Mouse (Mus musculus) liver, embryonic 15.5 days (tissue): Measurements from ENCODE around the gene Snx32. TPM values are rescaled to one million over a fixed set of nuclear protein-coding genes. Genes with fewer than 3 reads are reported as not detected.

Experiments used
- ATAC-seq: fragments of 200-750 bp; cut with Nextera tagmentation; 2 replicates; pipeline ENCODE4 v1.8.0; 2017; ENCODE audit warnings: moderate number of reproducible peaks, mild to moderate bottlenecking, moderate library complexity; ENCODE audit not compliant: insufficient read depth
- H3K27ac ChIP-seq: fragments of 300-500 bp; sonication (generic); replicated peaks from 2 replicates; pipeline ENCODE4 v1.5.1; 2015; ENCODE audit warnings: mild to moderate bottlenecking, inconsistent platforms
- H3K27me3 ChIP-seq: fragments of 300-500 bp; sonication (generic); 2 replicates; pipeline ENCODE4 v1.6.1; 2015; ENCODE audit warnings: mild to moderate bottlenecking, inconsistent platforms
- H3K36me3 ChIP-seq: fragments of 300-500 bp; sonication (generic); replicated peaks from 2 replicates; pipeline ENCODE4 v1.6.1; 2015; ENCODE audit warnings: moderate library complexity, mild to moderate bottlenecking, inconsistent platforms
- H3K4me1 ChIP-seq: fragments of 300-500 bp; sonication (generic); replicated peaks from 2 replicates; pipeline ENCODE4 v1.6.1; 2015; ENCODE audit warnings: inconsistent platforms
- H3K4me2 ChIP-seq: fragments of 300-500 bp; sonication (generic); 2 replicates; pipeline ENCODE4 v1.6.1; 2015; ENCODE audit warnings: moderate library complexity, mild to moderate bottlenecking, inconsistent platforms
- H3K4me3 ChIP-seq: fragments of 300-500 bp; sonication (generic); replicated peaks from 2 replicates; pipeline ENCODE4 v1.5.1; 2015; ENCODE audit warnings: mild to moderate bottlenecking, inconsistent platforms
- H3K9ac ChIP-seq: fragments of 300-500 bp; sonication (generic); 2 replicates; pipeline ENCODE4 v1.6.1; 2015; ENCODE audit warnings: moderate library complexity, mild to moderate bottlenecking, inconsistent platforms
- H3K9me3 ChIP-seq: fragments of 300-500 bp; sonication (generic); replicated peaks from 2 replicates; pipeline ENCODE4 v1.6.1; 2016; ENCODE audit warnings: inconsistent platforms
- WGBS: fragments of 180-500 bp; shearing (Covaris S2); methylation state at CpG from one replicate; pipeline ENCODE4 v1.1.7; 2015; ENCODE audit warnings: mixed read lengths; ENCODE audit not compliant: insufficient replicate concordance; 5-methylcytosine and 5-hydroxymethylcytosine counted together
- polyA plus RNA-seq: library from polyadenylated mRNA; unstranded; fragments of >200 nt; fragmentation: Nextera tagmentation; extraction: Ambion mirVana; gene quantifications from 2 replicates; pipeline ENCODE4 v1.2.1, GENCODE M21; 2015

The Snx32 gene
- polyA plus RNA-seq, result 6.8 and 7.0 TPM in 2 replicates

GRCm38 (mm10) chr19:5510031-5511026 is at the start of gene Snx32:
Gene Snx32 (minus strand): TSS chr19:5510538.
- ATAC-seq, result peak; percentile 99
- Histone ChIP-seq H3K4me1 (peaks cover 47% of the 10 kb centered on the region), H3K36me3 (no peaks in the 10 kb centered on the region), H3K4me3 (peak within 1 kb of the TSS; percentile 68), H3K9me3 (no peaks in the 10 kb centered on the region), H3K9ac (peak within 1 kb of the TSS; percentile 67), H3K27me3 (no peaks in the 10 kb centered on the region), H3K4me2 (peak within 1 kb of the TSS; percentile 98), H3K27ac (peak within 1 kb of the TSS; percentile 80)
- 3% methylated on average over 47 of the region's 47 CpGs for whole genome bisulfite sequencing

DNA sequence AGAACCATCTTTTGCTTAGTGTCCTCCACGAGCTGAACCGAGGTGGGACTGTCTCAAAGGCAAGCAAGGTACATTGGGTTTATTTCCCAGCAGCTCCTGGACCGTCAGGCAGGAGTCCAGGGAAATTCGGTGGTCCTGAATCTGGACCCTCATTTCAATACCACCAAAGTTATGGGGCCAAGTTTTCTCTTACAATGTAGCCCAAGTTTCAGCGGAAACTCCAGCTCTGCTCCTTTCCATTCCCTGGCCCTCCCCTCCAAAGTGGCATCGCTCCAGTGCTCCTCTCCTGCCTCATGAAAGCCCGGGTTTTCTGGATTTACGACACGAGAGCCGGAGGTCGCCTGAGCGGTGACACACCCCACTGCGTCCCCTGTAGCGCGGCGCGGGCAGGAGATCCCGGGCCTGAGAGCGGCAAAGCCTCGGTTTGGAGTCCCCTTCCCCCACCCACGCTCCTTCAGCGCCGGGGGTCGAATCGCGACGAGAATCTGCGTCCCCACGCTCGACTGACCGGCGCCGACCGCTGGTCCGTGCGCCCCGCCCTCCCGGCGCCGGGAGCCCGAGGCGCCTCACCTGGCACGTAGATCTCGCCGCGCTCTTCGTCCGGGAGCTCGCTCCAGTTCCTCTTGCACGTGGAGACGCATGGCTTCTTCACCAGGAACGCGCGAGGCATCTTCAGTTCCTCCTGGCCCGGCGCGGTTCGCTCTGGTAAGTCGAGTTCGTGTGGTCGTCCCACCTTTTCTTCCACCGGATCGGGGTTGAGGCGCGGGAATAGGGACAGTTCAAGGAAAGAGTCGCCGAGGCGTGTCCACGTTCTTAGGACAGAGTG is 49.5 kb upstream of the Snx32 start:
- 1% methylated on average over 69 of the region's 69 CpGs for WGBS
- no peak overlapping the region for H3K27ac ChIP-seq
- H3K4me2 ChIP-seq, result peak overlapping the region; percentile 58
- no peak overlapping the region for H3K9ac ChIP-seq
- peaks cover 100% of the 10 kb centered on the region for H3K27me3 ChIP-seq
- peaks cover 14% of the 10 kb centered on the region for H3K4me1 ChIP-seq
- no peaks in the 10 kb centered on the region for H3K9me3 ChIP-seq
- peak overlapping the region; percentile 35 for H3K4me3 ChIP-seq
- H3K36me3 ChIP-seq, result no peaks in the 10 kb centered on the region
- no peak for ATAC-seq

GRCm38 (mm10) chr19:5559229-5559628 is 48.9 kb upstream of the Snx32 start:
- Histone ChIP-seq H3K9me3 (no peaks in the 10 kb centered on the region), H3K4me3 (no peak overlapping the region), H3K36me3 (no peaks in the 10 kb centered on the region), H3K27me3 (peaks cover 97% of the 10 kb centered on the region), H3K9ac (no peak overlapping the region), H3K4me2 (no peak overlapping the region), H3K27ac (no peak overlapping the region), H3K4me1 (peaks cover 14% of the 10 kb centered on the region)
- ATAC-seq, result no peak
- WGBS, result 23% methylated on average over 8 of the region's 8 CpGs

- Histone ChIP-seq H3K4me1 (peaks cover 14% of the 10 kb centered on the region), H3K27ac (no peak overlapping the region), H3K27me3 (peaks cover 97% of the 10 kb centered on the region), H3K9ac (no peak overlapping the region), H3K36me3 (no peaks in the 10 kb centered on the region), H3K4me3 (no peak overlapping the region), H3K9me3 (no peaks in the 10 kb centered on the region), H3K4me2 (no peak overlapping the region)
- 53% methylated on average over 8 of the region's 8 CpGs for WGBS
- no peak for ATAC-seq
These were observed 48.4 kb upstream of the Snx32 start for GRCm38 (mm10) chr19:5558770-5559169.

DNA sequence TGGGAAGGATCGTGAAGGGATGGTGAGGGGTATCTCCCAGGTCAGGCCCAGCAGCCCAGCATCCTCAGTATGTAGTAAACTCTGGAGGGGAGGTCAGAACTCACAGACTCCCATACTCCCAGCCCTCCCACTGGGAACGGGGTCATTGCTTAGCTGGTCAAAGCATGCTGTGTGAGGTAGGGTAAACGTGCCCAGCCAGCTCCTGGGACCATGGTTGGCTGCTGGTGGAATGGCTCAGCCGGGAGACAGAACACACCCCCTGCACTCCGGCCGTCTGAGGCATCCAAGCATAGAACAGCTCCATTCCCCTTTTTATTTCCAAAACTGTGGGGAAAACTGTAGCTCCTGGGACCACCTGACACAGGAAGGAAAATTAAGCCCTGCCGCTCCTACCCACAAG is 47.8 kb upstream of the Snx32 start:
- Histone ChIP-seq H3K4me3 (no peak overlapping the region), H3K4me2 (no peak overlapping the region), H3K36me3 (no peaks in the 10 kb centered on the region), H3K27me3 (peaks cover 96% of the 10 kb centered on the region), H3K27ac (no peak overlapping the region), H3K9me3 (no peaks in the 10 kb centered on the region), H3K4me1 (peaks cover 14% of the 10 kb centered on the region), H3K9ac (no peak overlapping the region)
- no peak for ATAC-seq
- WGBS, result 48% methylated on average over 7 of the region's 7 CpGs

DNA sequence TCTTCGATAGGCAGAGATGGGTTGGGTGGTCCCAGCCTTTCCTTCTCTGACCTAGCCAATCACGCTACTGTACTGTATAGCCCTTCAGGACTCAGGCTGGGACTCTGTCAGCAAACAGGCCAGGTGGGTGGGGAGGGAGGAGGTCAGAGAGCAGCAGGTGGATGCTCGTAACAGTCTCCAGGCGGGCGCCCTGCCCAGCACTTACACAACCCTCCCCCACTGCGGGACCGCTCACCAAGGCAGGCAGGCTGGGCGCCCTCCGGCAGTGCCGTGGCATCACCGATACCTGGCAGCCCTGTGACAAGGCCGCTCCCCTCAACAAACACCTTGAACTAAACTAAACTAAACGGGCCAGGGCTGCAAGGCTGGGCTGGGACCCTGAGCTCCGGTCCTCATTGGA is 43.9 kb upstream of the Snx32 start:
- WGBS, result 67% methylated on average over 14 of the region's 14 CpGs
- Histone ChIP-seq H3K36me3 (no peaks in the 10 kb centered on the region), H3K4me2 (no peak overlapping the region), H3K27ac (no peak overlapping the region), H3K27me3 (peaks cover 63% of the 10 kb centered on the region), H3K9me3 (no peaks in the 10 kb centered on the region), H3K4me1 (no peaks in the 10 kb centered on the region), H3K9ac (no peak overlapping the region), H3K4me3 (no peak overlapping the region)
- ATAC-seq, result no peak

DNA sequence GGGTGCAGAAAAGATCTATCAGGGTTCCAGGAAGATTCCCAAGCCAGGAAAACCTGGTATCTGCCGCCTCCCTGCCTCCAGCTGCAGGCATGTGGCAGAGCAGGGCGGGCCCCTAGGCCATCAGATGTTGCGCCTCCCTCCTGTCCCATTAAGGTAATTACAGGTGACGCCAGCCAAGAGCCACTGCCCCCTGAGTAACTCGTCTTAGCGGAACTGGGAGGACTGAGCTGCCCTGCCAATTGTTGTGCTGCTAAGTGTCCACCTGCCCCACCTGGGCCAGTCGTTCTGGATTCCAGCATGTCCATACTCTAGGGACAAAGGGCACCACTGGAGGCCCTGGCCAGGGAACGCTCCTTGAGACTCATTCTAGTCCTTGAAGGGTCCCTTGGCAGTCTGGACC is 43.5 kb upstream of the Snx32 start:
- peaks cover 59% of the 10 kb centered on the region for H3K27me3 ChIP-seq
- no peak overlapping the region for H3K9ac ChIP-seq
- H3K4me1 ChIP-seq, result no peaks in the 10 kb centered on the region
- H3K36me3 ChIP-seq, result no peaks in the 10 kb centered on the region
- H3K27ac ChIP-seq, result no peak overlapping the region
- H3K4me2 ChIP-seq, result no peak overlapping the region
- no peaks in the 10 kb centered on the region for H3K9me3 ChIP-seq
- H3K4me3 ChIP-seq, result no peak overlapping the region
- no peak for ATAC-seq
- 67% methylated on average over 8 of the region's 8 CpGs for whole genome bisulfite sequencing

DNA sequence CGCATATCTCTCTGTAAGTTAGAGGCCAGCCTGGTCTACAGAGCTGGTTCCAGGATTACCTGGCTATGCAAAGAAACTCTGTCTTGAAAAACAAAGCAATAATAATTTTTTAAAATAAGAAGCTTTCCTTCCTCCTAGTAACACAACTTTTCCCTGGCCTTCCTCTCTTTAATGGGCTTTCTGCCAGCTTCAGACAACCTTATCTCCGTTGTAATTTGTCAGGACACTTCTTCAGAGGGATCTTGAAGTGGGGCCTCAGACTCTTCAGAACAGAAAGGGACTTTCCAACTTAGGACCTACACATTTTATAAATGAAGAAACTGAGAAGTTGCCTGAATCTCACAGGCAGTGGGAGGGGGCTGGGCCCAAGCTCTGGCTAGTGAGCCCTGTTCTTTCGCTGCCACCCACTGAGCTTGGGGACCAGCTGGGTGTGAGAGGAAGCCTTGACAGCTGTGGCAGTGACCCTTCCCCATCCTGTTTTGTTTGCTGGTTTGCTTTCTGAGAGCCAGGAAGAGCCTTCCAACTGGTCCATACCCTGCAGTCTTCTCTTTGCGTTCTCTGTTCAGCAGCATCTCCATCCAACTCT is 37.2 kb upstream of the Snx32 start:
- 61% methylated on average over 4 of the region's 4 CpGs for whole genome bisulfite sequencing
- Histone ChIP-seq H3K36me3 (no peaks in the 10 kb centered on the region), H3K4me1 (no peaks in the 10 kb centered on the region), H3K27ac (no peak overlapping the region), H3K4me3 (no peak overlapping the region), H3K4me2 (no peak overlapping the region), H3K27me3 (peaks cover 7% of the 10 kb centered on the region; the same call in 1 of the 2 replicates), H3K9ac (no peak overlapping the region), H3K9me3 (no peaks in the 10 kb centered on the region)
- no peak for ATAC-seq

DNA sequence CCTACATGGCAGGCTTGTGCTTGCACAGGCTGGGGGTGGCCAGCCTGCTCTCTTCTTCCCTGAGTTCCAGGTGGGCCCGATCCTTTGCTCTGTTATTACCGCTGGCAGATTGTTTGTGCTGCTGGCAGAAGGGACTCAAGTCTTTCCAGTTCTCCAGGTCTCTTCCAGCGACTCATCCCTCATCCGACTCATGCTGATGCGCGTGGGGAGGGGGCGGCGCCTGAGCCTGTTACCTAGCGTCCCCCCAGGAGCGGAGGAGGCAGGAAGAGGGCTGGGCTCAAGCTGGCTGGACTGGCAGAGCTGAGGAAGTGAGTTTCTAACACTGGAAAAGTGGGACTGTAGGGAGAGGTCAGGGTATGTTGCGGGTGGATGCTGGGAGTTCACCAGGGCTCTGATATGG is 33.7 kb upstream of the Snx32 start:
- Histone ChIP-seq H3K36me3 (no peaks in the 10 kb centered on the region), H3K4me2 (no peak overlapping the region), H3K9ac (no peak overlapping the region), H3K27me3 (peaks cover 4% of the 10 kb centered on the region; the same call in 1 of the 2 replicates), H3K4me3 (no peak overlapping the region), H3K27ac (no peak overlapping the region), H3K9me3 (no peaks in the 10 kb centered on the region), H3K4me1 (no peaks in the 10 kb centered on the region)
- ATAC-seq, result no peak
- 63% methylated on average over 11 of the region's 11 CpGs for WGBS

GRCm38 (mm10) chr19:5543362-5543761 is 33.0 kb upstream of the Snx32 start:
- H3K4me1 ChIP-seq, result no peaks in the 10 kb centered on the region
- H3K27me3 ChIP-seq, result peaks cover 4% of the 10 kb centered on the region; the same call in 1 of the 2 replicates
- no peak overlapping the region for H3K9ac ChIP-seq
- ATAC-seq, result no peak
- no peak overlapping the region for H3K27ac ChIP-seq
- H3K9me3 ChIP-seq, result no peaks in the 10 kb centered on the region
- H3K36me3 ChIP-seq, result no peaks in the 10 kb centered on the region
- no peak overlapping the region for H3K4me2 ChIP-seq
- H3K4me3 ChIP-seq, result no peak overlapping the region
- WGBS, result 53% methylated on average over 9 of the region's 9 CpGs

DNA sequence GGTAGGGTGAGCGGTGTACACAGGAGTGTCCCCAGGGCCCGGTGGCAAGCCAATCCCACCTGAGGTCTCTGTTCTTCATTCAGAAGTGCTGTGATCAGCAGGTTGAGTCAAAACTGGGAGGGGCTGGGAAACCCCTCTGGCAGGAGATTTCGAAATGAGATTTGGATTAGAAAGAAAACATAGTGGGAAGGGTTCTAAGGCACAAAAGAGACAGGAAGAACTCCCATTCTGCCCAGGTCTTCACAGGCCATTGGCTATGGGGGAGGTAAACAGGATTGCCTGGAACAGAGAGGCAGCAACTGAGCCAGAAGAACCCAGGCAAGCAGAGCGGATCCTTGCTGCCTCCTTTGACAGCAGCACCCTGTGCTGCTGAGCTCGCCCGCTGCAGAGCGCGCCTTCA is 28.4 kb upstream of the Snx32 start:
- Histone ChIP-seq H3K27ac (no peak overlapping the region), H3K9me3 (no peaks in the 10 kb centered on the region), H3K27me3 (peaks cover 4% of the 10 kb centered on the region; the same call in 1 of the 2 replicates), H3K36me3 (no peaks in the 10 kb centered on the region), H3K4me2 (no peak overlapping the region), H3K9ac (no peak overlapping the region), H3K4me3 (no peak overlapping the region), H3K4me1 (no peaks in the 10 kb centered on the region)
- ATAC-seq, result no peak
- 73% methylated on average over 8 of the region's 8 CpGs for WGBS
